Mouse (Mus musculus) urinary bladder, postnatal 14 days (tissue): Measurements from ENCODE around the gene Vmn1r231.

Experiments
- DNase-seq: peaks from one replicate; pipeline ENCODE4 v3.0.0; 2021; ENCODE audit warnings: low spot score

The Vmn1r231 gene

DNA sequence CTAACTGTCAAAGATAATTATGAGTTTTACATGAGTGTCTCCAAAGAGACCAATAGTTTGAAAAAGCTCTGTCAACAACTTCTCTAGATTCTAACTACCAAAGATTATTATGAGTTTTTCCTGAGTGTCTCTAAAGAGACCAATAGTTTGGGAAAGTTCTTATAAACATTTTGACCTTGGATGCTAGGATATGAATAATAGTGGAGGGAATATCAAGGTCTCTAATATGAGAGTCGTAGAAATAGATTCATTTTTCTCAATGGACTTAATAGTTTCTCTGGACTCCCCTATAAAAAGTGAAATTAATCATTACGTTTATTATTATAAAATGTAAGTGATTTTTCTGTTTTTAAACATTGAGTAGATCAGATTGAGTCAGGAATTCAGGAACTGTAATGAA lies at the start of gene Vmn1r231:
TSS of gene Vmn1r231 (minus strand) at position 101 of the 400 bp plus-strand sequence.
- DNase-seq: no peak

GRCm38 (mm10) chr17:20946636-20947035 lies 41.7 kb upstream of the Vmn1r231 start:
- DNase-seq: no peak

DNA sequence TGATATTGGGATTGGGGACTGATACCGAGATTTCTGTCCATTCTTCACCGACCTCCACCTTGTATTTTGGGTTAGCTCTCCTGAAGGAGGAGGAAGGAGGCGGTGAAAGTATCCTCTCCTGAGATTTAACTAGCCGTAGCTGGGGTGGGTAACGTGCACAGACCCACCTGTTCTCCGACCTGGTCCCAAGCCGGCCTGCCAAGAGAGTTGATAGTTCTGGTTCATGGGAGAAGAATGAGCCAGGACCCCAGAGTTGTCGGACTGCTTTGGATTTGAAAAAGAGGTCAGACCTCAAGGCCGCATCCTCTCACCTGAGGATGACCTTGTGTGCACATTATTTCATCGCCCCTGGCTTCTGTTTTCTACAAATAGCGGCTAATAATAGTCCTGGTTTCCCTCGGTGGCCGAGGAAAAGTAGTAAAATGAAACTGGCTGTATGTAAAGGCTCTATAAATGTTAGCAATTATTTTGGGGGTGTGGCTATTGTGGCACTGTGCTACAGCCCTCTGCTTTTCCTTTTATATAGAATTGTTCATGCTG lies 41.2 kb upstream of the Vmn1r231 start:
- DNase-seq: no peak

DNA sequence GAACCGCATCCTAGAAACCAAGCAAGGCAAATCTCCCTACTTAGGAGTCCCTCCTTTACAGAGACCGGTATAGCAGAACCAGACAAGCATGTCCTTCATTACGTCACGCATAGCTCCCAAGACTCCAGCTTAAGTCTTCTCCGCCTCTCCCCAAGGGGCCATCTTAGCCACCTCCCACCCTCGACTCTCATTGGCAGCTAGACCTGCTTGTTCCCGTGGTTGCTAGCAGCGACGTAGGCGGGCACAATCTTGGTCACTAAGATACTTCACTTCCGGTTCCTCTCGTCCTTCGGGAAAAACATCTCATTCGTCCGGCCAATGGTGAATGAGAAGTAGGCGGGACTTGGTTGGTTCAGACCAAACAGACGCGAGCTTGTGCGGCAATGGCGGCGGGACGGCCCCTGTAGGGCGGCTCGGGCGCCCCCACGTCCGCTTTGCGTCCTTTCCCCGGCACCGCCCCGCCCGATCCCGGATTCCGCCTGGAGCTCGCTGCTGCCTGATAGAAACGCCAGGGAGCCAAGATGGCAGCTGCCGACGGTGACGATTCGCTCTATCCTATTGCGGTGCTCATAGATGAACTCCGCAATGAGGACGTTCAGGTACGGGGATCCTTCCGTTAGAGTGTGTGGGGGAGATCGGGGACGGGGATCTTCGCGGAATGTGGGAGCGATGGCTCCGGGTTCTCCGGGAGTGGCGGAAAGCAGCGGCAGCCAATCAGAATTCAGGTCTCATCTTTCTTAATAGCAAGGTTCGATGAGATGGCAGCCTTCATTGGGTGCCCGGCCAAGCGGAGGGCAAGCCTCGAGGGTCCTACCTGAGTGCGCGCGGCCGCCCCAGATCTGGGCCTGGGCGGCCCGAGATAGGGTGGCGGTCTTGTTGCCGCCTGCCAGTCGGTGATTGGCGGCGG lies 40.3 kb upstream of the Vmn1r231 start, which contains the start of gene Ppp2r1a:
TSS of gene Ppp2r1a (plus strand) at position 327 of the 907 bp plus-strand sequence.
- peak; percentile 98 for DNase-seq

GRCm38 (mm10) chr17:20944226-20944625 lies 39.3 kb upstream of the Vmn1r231 start:
- DNase-seq: no peak

- DNase-seq: no peak
Observed at GRCm38 (mm10) chr17:20919614-20920013, 14.7 kb upstream of the Vmn1r231 start, which contains the start of gene Vmn1r232. Vmn1r232 (minus strand) TSS chr17:20919714.

DNA sequence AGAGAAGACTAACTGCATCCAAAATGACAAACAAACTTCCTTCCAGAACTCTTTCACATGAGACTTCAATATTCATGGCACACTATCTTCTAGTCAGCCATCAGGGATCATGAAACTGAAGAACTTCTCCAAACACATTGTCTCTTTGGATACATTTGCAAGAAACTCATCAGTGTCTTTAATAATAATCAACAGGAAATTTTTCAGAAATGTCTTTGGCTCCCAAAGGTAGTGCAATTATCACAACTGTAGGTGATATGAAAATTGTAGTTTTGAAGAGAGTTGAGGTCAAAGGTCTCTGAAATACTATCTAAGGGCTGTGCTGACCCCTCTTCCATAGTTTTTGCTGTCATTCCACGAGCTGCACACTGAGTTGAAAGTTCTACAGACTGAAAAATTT lies 64.7 kb downstream of the Vmn1r231 start, which contains the start of gene Vmn1r230:
TSS of gene Vmn1r230 (plus strand) at position 301 of the 400 bp plus-strand sequence.
- DNase-seq: no peak
